Mouse (Mus musculus) WW6 (cell line): Measurements from ENCODE around the gene Ydjc.
"Not testable (repeated sequence)": the region's sequence is repeated elsewhere in the genome, so short reads cannot be mapped to it uniquely, and the experiment has no call there.

Source experiments
- DNase-seq: peaks from one replicate; pipeline ENCODE4 v3.0.0-alpha.2; 2013; ENCODE audit warnings: low read depth, low spot score

The Ydjc gene

GRCm38 (mm10) chr16:17151874-17152273 lies 7.5 kb downstream of the Ydjc start:
- DNase-seq = no peak

- no peak for DNase-seq
Observed at GRCm38 (mm10) chr16:17154346-17154745, 9.9 kb downstream of the Ydjc start.

- not testable (repeated sequence) for DNase-seq
Observed at GRCm38 (mm10) chr16:17165478-17165877, 21.1 kb downstream of the Ydjc start.

GRCm38 (mm10) chr16:17167179-17167578 lies 22.8 kb downstream of the Ydjc start:
- no peak for DNase-seq

GRCm38 (mm10) chr16:17168049-17168448 lies 23.6 kb downstream of the Ydjc start:
- DNase-seq = no peak

GRCm38 (mm10) chr16:17175765-17176164 lies 31.3 kb downstream of the Ydjc start:
- DNase-seq = no peak

- no peak for DNase-seq
Observed at GRCm38 (mm10) chr16:17177623-17178170, 33.3 kb downstream of the Ydjc start.

- no peak for DNase-seq
Observed at GRCm38 (mm10) chr16:17179706-17180105, 35.3 kb downstream of the Ydjc start.

- no peak for DNase-seq
Observed at GRCm38 (mm10) chr16:17181382-17181781, 37.0 kb downstream of the Ydjc start.

GRCm38 (mm10) chr16:17182136-17182535 lies 37.7 kb downstream of the Ydjc start:
- DNase-seq = no peak

GRCm38 (mm10) chr16:17183003-17183402 lies 38.6 kb downstream of the Ydjc start:
- DNase-seq = no peak

- no peak for DNase-seq
Observed at GRCm38 (mm10) chr16:17185475-17185874, 41.1 kb downstream of the Ydjc start.

GRCm38 (mm10) chr16:17193823-17194222 lies 49.4 kb downstream of the Ydjc start:
- DNase-seq = no peak

- no peak for DNase-seq
Observed at GRCm38 (mm10) chr16:17200121-17200952, 55.9 kb downstream of the Ydjc start.

- peak; percentile 61 for DNase-seq
Observed at GRCm38 (mm10) chr16:17200953-17201707, 56.7 kb downstream of the Ydjc start.

GRCm38 (mm10) chr16:17201977-17202376 lies 57.6 kb downstream of the Ydjc start:
- DNase-seq = no peak

- no peak for DNase-seq
Observed at GRCm38 (mm10) chr16:17202549-17202948, 58.1 kb downstream of the Ydjc start, which contains the start of gene Ube2l3. Gene Ube2l3, minus strand, starts transcription at chr16:17202649.

- no peak for DNase-seq
Observed at GRCm38 (mm10) chr16:17204990-17205389, 60.6 kb downstream of the Ydjc start.

GRCm38 (mm10) chr16:17208389-17209361 lies 64.3 kb downstream of the Ydjc start, which contains the start of gene Rimbp3:
Gene Rimbp3, plus strand, starts transcription at chr16:17208603.
- peak; percentile 87 for DNase-seq

GRCm38 (mm10) chr16:17209404-17209960 lies 65.1 kb downstream of the Ydjc start:
- DNase-seq = no peak
